Mouse (Mus musculus) gastrocnemius, adult 18-20 months (tissue): ENCODE data around the gene C2cd6. TPM values are rescaled to one million over a fixed set of nuclear protein-coding genes. Genes with fewer than 3 reads are reported as not detected.

Experiments used
- DNase-seq: peaks from one replicate; pipeline ENCODE4 v3.0.0; 2021; ENCODE audit warnings: low spot score
- long read RNA-seq, 2 experiments: library from polyadenylated mRNA; stranded (forward); transcript quantifications; one replicate each; pipeline ENCODE4 v2.0.0; 2021
- total RNA-seq, 2 experiments: library from RNA; stranded (reverse); gene quantifications; 2 replicates each; pipeline ENCODE4 v1.2.3; 2021

Gene C2cd6
- total RNA-seq = not detected
- long read RNA-seq, experiment 1 = 0 reads
- long read RNA-seq, experiment 2 = 0 reads

DNA sequence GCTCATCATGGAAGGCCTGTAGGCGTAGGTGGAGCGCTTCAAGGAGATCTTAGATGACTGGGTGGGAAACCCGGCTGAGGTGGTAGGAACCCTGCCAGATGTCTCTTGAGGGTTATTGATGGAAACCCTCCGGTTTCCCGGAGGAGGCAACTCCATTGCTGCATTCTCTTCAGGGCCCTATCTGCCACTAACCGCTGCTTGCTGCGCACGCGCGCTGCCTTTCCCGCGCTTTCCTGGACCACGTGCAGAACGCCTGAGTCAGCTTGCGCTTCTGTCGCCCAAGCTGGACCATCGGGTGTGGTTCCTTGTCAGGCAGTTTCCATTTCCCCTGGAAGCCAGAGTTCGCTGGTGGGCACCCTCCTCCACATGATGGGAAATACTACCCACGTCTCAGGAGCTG lies at the start of gene C2cd6:
Gene C2cd6 (minus strand): TSS at position 196 of the 400 bp plus-strand sequence.
- DNase-seq = no peak

GRCm38 (mm10) chr1:59142809-59143208 lies 48.1 kb upstream of the C2cd6 start:
- peak; percentile 55 for DNase-seq

DNA sequence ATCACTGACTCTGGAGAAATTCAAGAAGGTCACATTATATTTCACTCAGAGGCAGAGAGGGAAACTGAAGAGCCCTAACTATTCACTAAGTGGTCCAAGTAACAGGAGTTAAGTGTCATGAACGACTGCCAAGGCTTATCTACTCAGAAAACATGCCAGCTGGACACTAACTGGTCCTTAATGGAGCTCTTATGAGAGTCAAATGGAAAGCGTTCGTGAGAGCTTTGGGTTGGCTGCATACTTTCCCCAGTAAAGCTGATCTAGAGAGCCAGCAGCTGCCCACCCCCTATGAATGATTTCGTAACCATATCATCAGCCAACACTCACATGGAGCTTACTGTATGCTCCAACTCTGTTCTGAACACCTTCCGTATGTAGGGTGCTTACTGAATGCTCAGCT lies 39.7 kb upstream of the C2cd6 start:
- no peak for DNase-seq

- no peak for DNase-seq
Observed at GRCm38 (mm10) chr1:59128879-59129278, 34.2 kb upstream of the C2cd6 start.

DNA sequence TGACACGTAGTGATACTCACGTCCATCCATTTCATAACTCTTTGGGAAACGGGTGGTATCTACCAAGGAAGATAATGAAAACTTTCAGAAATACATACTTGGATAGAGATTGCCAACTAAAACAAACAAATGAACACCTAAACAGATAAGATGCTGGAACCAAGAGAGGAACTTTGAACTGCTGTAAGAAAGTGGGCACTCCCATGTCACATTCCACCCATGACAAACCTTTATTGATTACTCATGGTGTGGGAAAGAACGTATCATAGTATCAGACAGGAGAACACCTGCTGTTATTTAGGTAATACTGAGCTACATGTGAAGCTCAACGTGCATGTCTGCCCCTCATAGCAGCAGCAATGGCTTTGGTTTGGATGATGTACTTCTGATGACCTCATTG lies 30.9 kb upstream of the C2cd6 start:
- no peak for DNase-seq

DNA sequence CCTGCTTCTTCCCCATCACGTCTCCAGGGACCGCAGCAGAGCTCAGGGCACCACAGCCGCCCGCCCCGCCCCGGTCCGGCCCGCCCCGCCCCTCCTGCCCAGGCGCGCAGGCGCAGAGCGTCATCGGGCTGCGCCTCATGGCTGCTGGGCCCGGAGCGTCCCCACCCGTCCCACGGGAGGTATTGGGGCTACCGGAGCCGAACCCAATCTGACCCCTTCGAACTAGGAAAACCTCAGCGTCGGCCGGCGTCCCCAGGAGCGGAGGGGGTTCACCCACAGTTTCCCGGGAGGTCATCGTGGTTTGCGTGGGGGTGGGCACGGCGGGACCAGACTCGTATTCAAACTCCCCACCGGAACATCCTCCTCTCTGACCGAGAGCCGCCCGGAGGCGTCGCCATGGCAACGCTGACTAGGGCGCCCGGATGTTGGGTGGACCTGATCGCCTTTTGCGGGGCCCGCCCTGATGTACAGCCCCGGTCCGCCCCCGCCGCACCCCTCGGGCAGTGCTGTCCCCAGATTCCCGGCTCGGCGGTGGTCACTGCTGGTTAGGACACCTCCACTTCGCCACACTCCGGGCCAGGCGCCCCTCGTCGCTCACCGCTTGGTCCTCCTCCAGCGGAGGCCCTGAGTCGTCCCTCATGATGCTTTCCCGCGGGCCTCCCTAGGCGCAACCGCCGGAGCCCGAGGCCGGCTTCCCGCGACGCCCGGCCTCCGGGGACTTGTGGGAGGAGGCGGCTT lies 25.2 kb upstream of the C2cd6 start, which contains the start of gene Tmem237:
Gene Tmem237 (minus strand): TSS at position 689 of the 738 bp plus-strand sequence.
- peak; percentile 86 for DNase-seq

- DNase-seq = no peak
Observed at GRCm38 (mm10) chr1:59110524-59110923, 15.8 kb upstream of the C2cd6 start.

GRCm38 (mm10) chr1:59102071-59102470 lies 7.4 kb upstream of the C2cd6 start:
- DNase-seq = no peak

GRCm38 (mm10) chr1:59101020-59101419 lies 6.3 kb upstream of the C2cd6 start:
- no peak for DNase-seq

DNA sequence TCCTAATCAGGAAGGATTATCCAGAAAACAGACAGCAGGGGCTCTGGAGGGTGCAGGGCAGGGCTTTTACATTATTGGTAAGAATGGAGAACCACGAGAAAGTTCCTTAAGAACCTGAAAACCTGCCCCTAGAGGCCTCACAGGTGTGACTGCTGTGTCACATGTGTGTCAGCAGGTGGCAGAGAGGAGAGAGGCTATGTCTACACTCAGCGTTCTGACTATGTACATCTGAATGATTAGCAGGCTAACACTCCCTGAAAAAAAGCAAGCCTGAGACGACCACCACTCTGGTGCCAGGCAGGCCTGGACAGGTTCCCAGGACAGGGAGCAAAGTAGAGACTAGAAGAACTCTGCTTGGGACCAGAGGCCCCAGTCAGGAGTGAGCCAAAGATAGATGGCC lies 23.8 kb downstream of the C2cd6 start:
- no peak for DNase-seq

DNA sequence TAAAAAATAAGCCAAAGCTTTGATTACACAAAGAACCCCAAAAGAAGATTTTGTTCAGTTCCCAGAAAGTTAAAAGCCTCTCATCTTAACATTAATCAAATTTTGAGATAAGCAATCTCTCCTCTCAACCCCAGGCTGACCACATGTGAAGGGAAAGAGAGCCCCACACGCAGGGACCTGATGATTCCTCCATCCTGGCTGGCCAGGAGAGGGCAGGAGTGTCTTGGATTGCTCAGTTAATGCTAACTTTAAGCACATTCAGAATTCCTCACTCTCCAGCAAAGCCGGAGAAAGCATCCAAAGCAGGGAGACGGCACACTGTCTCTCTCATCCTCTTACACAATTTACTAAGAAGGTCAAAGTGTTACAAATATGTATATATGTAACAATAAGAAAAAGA lies 26.7 kb downstream of the C2cd6 start:
- no peak for DNase-seq

GRCm38 (mm10) chr1:59063697-59064096 lies 31.0 kb downstream of the C2cd6 start:
- DNase-seq = no peak

DNA sequence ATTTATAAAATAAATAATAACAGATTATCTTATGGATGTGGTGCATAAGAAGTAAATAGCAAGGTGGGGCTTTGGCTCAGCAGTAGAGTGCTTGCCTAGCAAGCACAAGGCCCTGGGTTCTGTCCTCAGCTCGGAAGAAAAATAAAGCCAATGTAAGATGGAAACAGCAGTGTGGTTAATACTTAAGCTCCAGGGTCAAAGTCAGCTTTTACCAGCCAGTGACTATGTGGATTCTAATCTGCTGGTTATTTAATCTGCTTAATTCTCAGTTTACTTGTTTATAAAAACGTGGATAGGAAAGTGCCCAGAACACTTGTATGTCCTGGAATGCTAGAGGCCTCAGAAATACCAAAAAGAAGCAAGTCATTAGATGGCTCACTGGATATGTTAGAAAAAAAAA lies 37.7 kb downstream of the C2cd6 start:
- no peak for DNase-seq

DNA sequence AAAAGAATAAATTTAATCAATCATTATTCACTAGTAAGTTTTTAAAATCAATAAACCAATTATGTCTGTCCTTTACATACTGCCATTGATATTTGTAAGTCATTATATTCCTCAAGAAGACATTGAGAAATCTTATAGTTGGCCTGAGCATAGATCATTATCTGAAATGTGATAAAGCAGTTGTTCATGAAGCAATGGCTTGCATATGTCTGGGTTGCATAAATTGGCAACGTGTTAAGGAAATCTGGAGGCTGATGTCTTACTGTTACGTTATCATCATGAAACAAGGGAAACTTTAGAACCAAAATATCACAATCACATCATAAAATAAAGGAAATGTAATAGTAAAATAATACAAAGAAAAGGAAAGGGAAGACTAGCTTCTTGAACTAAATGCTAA lies 43.4 kb downstream of the C2cd6 start:
- no peak for DNase-seq

- DNase-seq = no peak
Observed at GRCm38 (mm10) chr1:59037723-59038122, 57.0 kb downstream of the C2cd6 start.

GRCm38 (mm10) chr1:59021556-59021955 lies 73.1 kb downstream of the C2cd6 start:
- DNase-seq = no peak

GRCm38 (mm10) chr1:59009250-59009649 lies 85.5 kb downstream of the C2cd6 start:
- no peak for DNase-seq

Other genes starting within 250 kb of the C2cd6 start
- 10 to 100 TPM; 56.1 to 83.1 TPM for gene Trak2, start 121.5 kb downstream of the C2cd6 start, total RNA-seq
- 100 to 1,000 TPM; 117 to 129 TPM for gene Stradb, start 121.4 kb downstream of the C2cd6 start, total RNA-seq
- 1 to 10 TPM; 3.2 to 4.4 TPM for gene Tmem237, start 25.5 kb upstream of the C2cd6 start, total RNA-seq
- gene Mpp4, start 68.5 kb upstream of the C2cd6 start, total RNA-seq = under 1 TPM; 0.09 to 0.14 TPM
- 10 to 100 TPM; 17.4 to 19.3 TPM for gene Als2, start 142.3 kb upstream of the C2cd6 start, total RNA-seq
- under 1 TPM; 0.14 TPM for gene Cdk15, start 162.0 kb upstream of the C2cd6 start, total RNA-seq